Mouse (Mus musculus) limb, embryonic 14.5 days (tissue): ENCODE results near the gene Rer1. TPM values are rescaled to one million over a fixed set of nuclear protein-coding genes. Genes with fewer than 3 reads are reported as not detected.

Experiments used
- ATAC-seq: fragments of 200-750 bp; cut with Nextera tagmentation; 2 replicates; pipeline ENCODE4 v1.8.0; 2017; ENCODE audit warnings: low read depth, moderate number of reproducible peaks, moderate TSS enrichment; ENCODE audit not compliant: low FRiP score
- DNase-seq: peaks from one replicate; pipeline ENCODE4 v3.0.0-alpha.2; 2015; ENCODE audit warnings: low spot score
- H3K27ac ChIP-seq: fragments of 300-500 bp; sonication (generic); replicated peaks from 2 replicates; pipeline ENCODE4 v1.5.1; 2014; ENCODE audit warnings: low read depth, mild to moderate bottlenecking, low read length, moderate library complexity, mixed read lengths
- H3K27me3 ChIP-seq: fragments of 300-500 bp; sonication (generic); 2 replicates; pipeline ENCODE4 v1.6.1; 2014; ENCODE audit warnings: low read length, mixed read lengths; ENCODE audit not compliant: control insufficient read depth, insufficient read depth
- H3K36me3 ChIP-seq: fragments of 300-500 bp; sonication (generic); 2 replicates; pipeline ENCODE4 v1.6.1; 2014; ENCODE audit warnings: mild to moderate bottlenecking, low read length, moderate library complexity, mixed read lengths; ENCODE audit not compliant: control insufficient read depth, insufficient read depth
- H3K4me1 ChIP-seq: fragments of 300-500 bp; sonication (generic); 2 replicates; pipeline ENCODE4 v1.6.1; 2014; ENCODE audit warnings: antibody characterized with exemption, low read length, mixed read lengths; ENCODE audit not compliant: control insufficient read depth, insufficient read depth
- H3K4me2 ChIP-seq: fragments of 300-500 bp; sonication (generic); replicated peaks from 2 replicates; pipeline ENCODE4 v1.6.1; 2014; ENCODE audit warnings: low read depth, mild to moderate bottlenecking, low read length, moderate library complexity; ENCODE audit not compliant: severe bottlenecking
- H3K4me3 ChIP-seq: fragments of 300-500 bp; sonication (generic); replicated peaks from 2 replicates; pipeline ENCODE4 v1.5.1; 2014; ENCODE audit warnings: low read length
- H3K9ac ChIP-seq: fragments of 300-500 bp; sonication (generic); 2 replicates; pipeline ENCODE4 v1.6.1; 2014; ENCODE audit warnings: mild to moderate bottlenecking, low read depth, low read length, moderate library complexity; ENCODE audit not compliant: severe bottlenecking
- H3K9me3 ChIP-seq: fragments of 300-500 bp; sonication (generic); 2 replicates; pipeline ENCODE4 v1.6.1; 2016; ENCODE audit warnings: low read length; ENCODE audit not compliant: control insufficient read depth
- POLR2A ChIP-seq: fragments of 200-500 bp; IDR thresholded peaks from 2 replicates; pipeline ENCODE4 v1.8.0; 2012; ENCODE audit warnings: inconsistent platforms, mild to moderate bottlenecking, moderate library complexity, borderline replicate concordance; ENCODE audit not compliant: insufficient read depth, insufficient read length; ENCODE audit errors: extremely low read depth
- WGBS: fragments of 180-500 bp; shearing (Covaris S2); extraction: QIAGEN DNeasy Blood & Tissue Kit; methylation state at CpG from one replicate; pipeline ENCODE4 v1.1.7; 2014; 5-methylcytosine and 5-hydroxymethylcytosine counted together
- polyA plus RNA-seq, 2 experiments: library from polyadenylated mRNA; depleted of rRNA in 1 of 2; stranded (reverse) in 1 of 2; unstranded in 1 of 2; fragments of >200 nt; fragmentation: Nextera tagmentation in 1 of 2; extraction: Ambion mirVana in 1 of 2; gene quantifications; 2 replicates each; pipeline versions ENCODE4 v1.2.1 to v1.2.3; 2012 to 2014

Rer1 gene
- polyA plus RNA-seq, 2 experiments = 129 to 175 TPM

GRCm38 (mm10) chr4:155066834-155067522 is 19.2 kb downstream of the Rer1 start, which contains the start of gene Pex10:
Pex10 (plus strand) TSS chr4:155067016.
- peak within 1 kb of the TSS; percentile 86 for H3K4me2 ChIP-seq
- no peaks in the 10 kb centered on the region for H3K27me3 ChIP-seq
- DNase-seq = peak; percentile 94
- peak within 1 kb of the TSS; percentile 77 for H3K4me3 ChIP-seq
- peak within 1 kb of the TSS; percentile 71 for H3K27ac ChIP-seq
- peak; percentile 93 for ATAC-seq
- peaks cover 12% of the 10 kb centered on the region for H3K4me1 ChIP-seq
- H3K9ac ChIP-seq = peak within 1 kb of the TSS; percentile 72
- peaks cover 37% of the 10 kb centered on the region for H3K36me3 ChIP-seq
- TF ChIP-seq POLR2A = peak; percentile 45; the same call in 1 of the 2 replicates
- no peaks in the 10 kb centered on the region for H3K9me3 ChIP-seq
- 1% methylated on average over 43 of the region's 48 CpGs for WGBS

DNA sequence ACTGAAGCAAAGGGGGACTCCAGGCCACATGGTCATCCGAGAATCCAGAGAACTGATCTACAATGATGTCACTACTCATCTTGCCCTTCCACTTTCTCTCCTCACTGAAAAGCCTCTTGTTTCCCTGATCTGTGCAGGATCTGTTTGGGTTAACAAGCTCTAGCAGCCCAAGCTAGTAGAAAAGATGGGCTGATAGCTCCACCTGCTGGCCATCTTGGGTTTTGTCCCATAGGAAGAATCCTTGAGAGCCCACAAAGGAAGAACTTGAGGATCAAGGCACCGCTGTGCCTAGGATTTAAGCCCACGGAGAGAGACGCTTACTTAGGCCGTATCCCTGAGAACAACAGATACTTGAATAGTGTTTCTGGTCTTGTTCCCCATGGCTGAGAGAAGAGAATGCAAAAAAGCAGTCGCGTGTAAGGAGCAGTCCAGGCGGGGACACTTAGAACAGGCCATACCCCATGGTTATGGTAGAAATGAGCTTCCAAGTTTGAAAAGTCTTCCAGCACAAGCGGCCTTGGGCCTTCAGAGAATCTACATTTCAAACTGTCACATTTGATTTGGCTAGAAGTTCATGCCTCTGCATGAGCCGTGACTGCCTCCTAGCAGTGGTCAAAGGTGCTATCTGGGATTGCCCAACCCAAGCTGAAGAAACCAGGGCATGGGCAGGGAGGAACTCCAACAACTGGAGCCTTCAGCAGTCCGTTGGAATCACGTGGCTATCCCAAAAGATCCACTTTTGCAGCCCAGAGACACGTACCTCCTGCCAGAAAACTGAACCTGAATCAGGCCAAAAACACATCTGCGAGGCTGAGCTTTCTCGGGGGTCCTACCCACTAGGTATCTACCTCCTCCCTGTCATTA is 20.0 kb downstream of the Rer1 start:
- peaks cover 12% of the 10 kb centered on the region for H3K4me1 ChIP-seq
- no peaks in the 10 kb centered on the region for H3K27me3 ChIP-seq
- DNase-seq (peak; percentile 99), ATAC-seq (peak; percentile 71)
- H3K9me3 ChIP-seq = no peaks in the 10 kb centered on the region
- 3% methylated on average over 15 of the region's 15 CpGs for WGBS
- H3K36me3 ChIP-seq = peaks cover 31% of the 10 kb centered on the region
- no peak for TF ChIP-seq POLR2A
- H3K27ac ChIP-seq = peak overlapping the region; percentile 44
- H3K4me2 ChIP-seq = peak overlapping the region; percentile 86
- no peak overlapping the region for H3K9ac ChIP-seq
- peak overlapping the region; percentile 77 for H3K4me3 ChIP-seq

GRCm38 (mm10) chr4:155064474-155064873 is 21.7 kb downstream of the Rer1 start:
- DNase-seq (no peak), ATAC-seq (no peak)
- TF ChIP-seq POLR2A = no peak
- Histone ChIP-seq H3K27me3 (no peaks in the 10 kb centered on the region), H3K9me3 (no peaks in the 10 kb centered on the region), H3K4me3 (no peak overlapping the region), H3K4me2 (no peak overlapping the region), H3K36me3 (peaks cover 13% of the 10 kb centered on the region), H3K4me1 (peaks cover 12% of the 10 kb centered on the region), H3K27ac (0 out of 2 replicates have a peak overlapping the region, but pooled peaks have one; percentile 26), H3K9ac (no peak overlapping the region)
- 50% methylated on average over 2 of the region's 2 CpGs for WGBS

DNA sequence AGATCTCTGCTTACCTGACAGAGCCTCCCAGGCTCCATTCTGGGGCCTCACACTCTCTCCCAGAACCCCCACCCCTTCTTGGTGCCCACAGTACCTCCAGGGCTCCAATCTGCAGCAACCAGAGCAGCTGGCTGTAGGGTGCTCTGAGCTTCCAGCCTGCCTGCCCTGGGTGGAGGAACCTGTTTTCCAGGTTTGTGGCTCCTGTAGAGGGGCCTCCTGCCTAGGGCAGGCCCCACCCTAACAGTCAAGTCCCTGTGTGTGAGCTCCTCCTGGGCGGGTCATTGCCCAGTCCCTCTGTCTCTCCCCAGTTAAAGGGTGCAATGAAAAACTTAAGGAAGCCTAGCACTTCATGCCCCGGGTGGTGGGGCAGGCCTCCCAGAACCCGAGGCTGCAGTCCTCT is 22.3 kb downstream of the Rer1 start:
- 24% methylated on average over 3 of the region's 3 CpGs for WGBS
- H3K27ac ChIP-seq = 0 out of 2 replicates have a peak overlapping the region, but pooled peaks have one; percentile 26
- H3K4me1 ChIP-seq = peaks cover 12% of the 10 kb centered on the region
- H3K36me3 ChIP-seq = peaks cover 8% of the 10 kb centered on the region
- no peaks in the 10 kb centered on the region for H3K9me3 ChIP-seq
- no peak for TF ChIP-seq POLR2A
- ATAC-seq (no peak), DNase-seq (no peak)
- no peak overlapping the region for H3K4me3 ChIP-seq
- H3K4me2 ChIP-seq = no peak overlapping the region
- no peak overlapping the region for H3K9ac ChIP-seq
- H3K27me3 ChIP-seq = no peaks in the 10 kb centered on the region

DNA sequence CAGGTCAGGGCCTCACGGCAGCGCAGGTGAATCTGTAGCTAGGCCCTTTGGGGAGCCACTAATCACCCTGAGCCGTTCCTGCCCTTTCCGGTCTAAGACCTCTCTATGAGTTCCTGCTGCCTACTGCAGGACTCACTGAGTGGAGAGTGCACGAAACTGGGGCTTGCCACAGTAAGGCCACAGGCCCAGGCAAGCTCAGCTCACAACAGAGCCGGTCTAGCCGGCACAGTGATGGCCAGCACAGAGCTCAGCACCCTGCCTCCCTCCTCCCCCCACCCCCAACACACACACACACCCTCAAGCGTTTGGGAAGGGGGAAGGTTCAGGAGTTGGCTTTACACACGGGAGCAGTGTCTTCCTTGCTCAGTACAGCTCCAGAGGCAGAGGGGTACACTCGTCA is 27.9 kb downstream of the Rer1 start:
- peaks cover 11% of the 10 kb centered on the region for H3K4me1 ChIP-seq
- DNase-seq (no peak), ATAC-seq (no peak)
- 34% methylated on average over 10 of the region's 10 CpGs for WGBS
- no peak for TF ChIP-seq POLR2A
- no peaks in the 10 kb centered on the region for H3K27me3 ChIP-seq
- H3K9ac ChIP-seq = no peak overlapping the region
- no peak overlapping the region for H3K27ac ChIP-seq
- H3K4me2 ChIP-seq = no peak overlapping the region
- H3K9me3 ChIP-seq = no peaks in the 10 kb centered on the region
- H3K36me3 ChIP-seq = no peaks in the 10 kb centered on the region
- H3K4me3 ChIP-seq = no peak overlapping the region
